Mouse (Mus musculus) embryo, embryonic 11.5 days (tissue): ENCODE measurements around the gene Gm15446.
"Not testable (repeated sequence)": the region's sequence is repeated elsewhere in the genome, so short reads cannot be mapped to it uniquely, and the experiment has no call there.

Source experiments
- DNase-seq: peaks from one replicate; pipeline ENCODE4 v3.0.0-alpha.2; 2012; ENCODE audit warnings: low read depth, low spot score

Gene Gm15446

DNA sequence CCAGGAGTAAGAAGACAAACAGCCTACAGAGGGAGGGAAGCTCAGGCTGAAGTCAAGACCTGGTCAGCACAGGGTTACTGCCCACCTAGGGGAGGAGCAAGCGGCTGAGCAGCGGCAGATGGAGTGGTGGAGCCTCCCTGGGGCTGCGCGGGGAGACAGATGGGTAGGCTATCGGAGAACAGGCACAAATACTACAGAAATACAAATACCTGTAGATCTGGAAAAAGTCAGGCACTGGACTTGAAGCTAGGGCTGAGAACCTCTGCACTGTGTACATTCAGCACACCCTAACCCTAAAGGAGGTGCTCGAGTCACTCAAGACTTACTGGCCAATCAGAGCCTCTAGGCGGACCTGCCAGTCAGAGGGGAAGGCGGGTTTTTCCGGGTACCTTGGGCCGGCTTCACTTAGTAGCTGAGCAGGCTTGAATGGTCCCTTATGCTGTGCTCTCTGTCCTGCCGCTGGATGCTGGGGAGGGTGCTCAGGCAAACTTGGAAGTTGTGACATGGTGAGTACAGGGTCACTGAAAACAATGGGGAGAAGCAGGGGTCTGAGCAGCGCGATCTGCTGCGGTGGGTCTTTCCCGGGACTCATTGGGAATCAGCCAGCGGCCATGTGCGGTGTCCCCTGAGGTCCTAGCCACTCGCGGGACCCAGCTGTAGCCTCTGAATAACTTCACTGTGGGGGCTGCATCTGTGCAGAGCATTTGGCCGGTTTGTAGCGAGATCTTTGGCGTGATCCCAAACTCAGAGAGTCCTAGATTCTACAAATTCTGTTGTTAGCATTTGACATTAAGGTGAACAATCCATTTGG, at the start of gene Gm15446:
Gene Gm15446 (plus strand): TSS at position 140 of the 811 bp plus-strand sequence.
- peak; percentile 52 for DNase-seq

DNA sequence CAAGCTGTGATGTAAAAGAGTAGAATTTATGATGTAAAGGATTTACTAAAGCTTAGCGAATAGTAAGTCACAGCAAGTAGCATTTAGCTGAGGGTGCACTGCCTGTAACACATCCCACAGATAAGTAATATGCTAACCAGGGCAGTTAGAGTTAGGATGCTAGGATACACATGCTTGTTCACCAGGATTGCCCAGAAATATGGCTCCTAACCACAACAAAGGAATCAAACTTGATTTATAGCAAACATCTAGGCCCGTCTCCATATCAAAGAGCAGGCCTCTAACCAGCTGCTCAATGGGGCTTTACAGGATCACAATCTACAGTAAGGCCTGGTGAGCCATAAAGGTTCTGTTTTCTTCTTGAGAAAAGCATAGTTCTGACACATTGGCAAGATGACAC, 929 bp downstream of the Gm15446 start:
- not testable (repeated sequence) for DNase-seq

DNA sequence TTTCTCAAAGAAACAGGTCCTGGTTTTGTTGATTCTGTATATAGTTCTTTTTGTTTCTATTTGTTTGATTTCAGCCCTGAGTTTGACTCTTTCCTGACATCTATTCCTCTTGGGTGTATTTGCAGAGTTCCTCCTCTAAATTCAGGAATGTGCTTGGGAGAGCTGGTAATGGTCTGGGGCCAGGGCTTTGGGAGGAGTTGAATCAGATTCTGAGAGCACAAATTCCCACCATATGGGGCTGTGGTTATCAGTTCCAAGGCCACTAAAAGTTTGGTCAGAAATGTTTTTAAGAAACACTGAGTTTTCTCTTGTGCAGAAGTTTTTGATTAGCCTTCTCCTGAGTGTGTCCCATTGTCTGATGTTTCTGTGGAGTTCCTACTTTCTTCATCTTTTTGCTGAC, 1.7 kb downstream of the Gm15446 start:
- no peak for DNase-seq

DNA sequence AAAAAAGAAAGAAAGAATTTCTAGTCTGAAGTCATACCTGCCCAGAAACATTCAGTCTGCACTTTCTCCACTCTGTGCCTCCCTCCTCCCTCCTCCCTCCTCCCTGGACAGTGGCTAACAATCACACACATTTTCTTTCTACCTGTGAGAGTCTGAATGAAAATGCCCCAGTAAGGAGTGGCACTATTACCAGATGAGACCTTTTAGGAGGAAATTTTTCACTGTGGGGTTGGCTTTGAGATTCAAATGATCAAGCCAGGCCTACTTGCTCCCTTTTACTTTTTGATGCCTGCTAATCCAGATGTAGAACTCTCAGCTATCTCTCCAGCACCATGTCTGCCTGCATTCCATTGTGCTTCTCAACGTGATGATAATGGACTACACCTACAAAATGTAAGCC, 27.1 kb downstream of the Gm15446 start:
- no peak for DNase-seq

DNA sequence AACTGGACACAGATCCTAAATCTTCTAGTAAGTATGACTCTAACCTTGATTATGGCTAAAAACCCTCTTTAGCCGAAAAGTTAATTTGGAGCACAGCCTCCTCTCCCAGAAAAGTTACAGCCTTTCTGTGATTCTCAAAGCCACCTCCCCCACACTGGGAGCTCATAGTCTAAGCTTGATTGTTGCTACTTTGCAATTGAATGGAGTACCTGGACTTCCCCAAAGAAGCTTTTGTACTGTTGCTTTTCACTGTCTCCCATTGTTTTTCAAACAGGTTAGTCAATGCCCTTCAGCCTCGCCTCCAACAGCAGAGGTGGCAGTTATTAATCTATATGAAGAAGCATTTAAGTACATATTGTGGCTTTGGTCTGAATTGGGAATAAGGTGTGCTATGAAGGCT, 57.5 kb downstream of the Gm15446 start:
- DNase-seq = not testable (repeated sequence)
